Mouse (Mus musculus): ENCODE data around the gene Rpl3.
A peak's percentile ranks its signal among the peaks of the same experiment; 100 is the strongest.

Gene Rpl3

GRCm38 (mm10) chr15:80088637-80089036 is 3.0 kb downstream of the Rpl3 start:
- no peak for DNase-seq (ENCODE audit: low read depth, low spot score)

- DNase-seq (ENCODE audit: low read depth, low spot score), result no peak
Measured at GRCm38 (mm10) chr15:80087406-80088012, 4.2 kb downstream of the Rpl3 start.

- no peak for DNase-seq (ENCODE audit: low read depth, low spot score)
Measured at GRCm38 (mm10) chr15:80083740-80084139, 7.9 kb downstream of the Rpl3 start.

GRCm38 (mm10) chr15:80083276-80083731 is 8.4 kb downstream of the Rpl3 start:
- peak; percentile 95 for DNase-seq (ENCODE audit: low read depth, low spot score)

- DNase-seq (ENCODE audit: low read depth, low spot score), result no peak
Measured at GRCm38 (mm10) chr15:80082661-80083275, 8.9 kb downstream of the Rpl3 start.

GRCm38 (mm10) chr15:80081801-80082546 is 9.7 kb downstream of the Rpl3 start:
- DNase-seq (ENCODE audit: low read depth, low spot score), result no peak

- DNase-seq (ENCODE audit: low read depth, low spot score), result no peak
Measured at GRCm38 (mm10) chr15:80080711-80081615, 10.7 kb downstream of the Rpl3 start.

- no peak for DNase-seq (ENCODE audit: low read depth, low spot score)
Measured at GRCm38 (mm10) chr15:80079954-80080353, 11.7 kb downstream of the Rpl3 start.

GRCm38 (mm10) chr15:80079129-80079668 is 12.5 kb downstream of the Rpl3 start:
- DNase-seq (ENCODE audit: low read depth, low spot score), result no peak

GRCm38 (mm10) chr15:80078058-80078814 is 13.4 kb downstream of the Rpl3 start:
- DNase-seq (ENCODE audit: low read depth, low spot score), result no peak

- peak; percentile 91 for DNase-seq (ENCODE audit: low read depth, low spot score)
Measured at GRCm38 (mm10) chr15:80076338-80077136, 15.1 kb downstream of the Rpl3 start.

- no peak for DNase-seq (ENCODE audit: low read depth, low spot score)
Measured at GRCm38 (mm10) chr15:80075733-80076337, 15.8 kb downstream of the Rpl3 start.

GRCm38 (mm10) chr15:80075374-80075694 is 16.3 kb downstream of the Rpl3 start:
- no peak for DNase-seq (ENCODE audit: low read depth, low spot score)

- DNase-seq (ENCODE audit: low read depth, low spot score), result no peak
Measured at GRCm38 (mm10) chr15:80074663-80075373, 16.9 kb downstream of the Rpl3 start.

GRCm38 (mm10) chr15:80073256-80073621 is 18.4 kb downstream of the Rpl3 start:
- DNase-seq (ENCODE audit: low read depth, low spot score), result no peak

- DNase-seq (ENCODE audit: low read depth, low spot score), result no peak
Measured at GRCm38 (mm10) chr15:80072579-80073255, 19.0 kb downstream of the Rpl3 start.

- no peak for DNase-seq (ENCODE audit: low read depth, low spot score)
Measured at GRCm38 (mm10) chr15:80071951-80072437, 19.7 kb downstream of the Rpl3 start.

GRCm38 (mm10) chr15:80070095-80070644 is 21.5 kb downstream of the Rpl3 start:
- DNase-seq (ENCODE audit: low read depth, low spot score), result no peak
